Mouse (Mus musculus) neutrophil, adult 83 days (primary cell): ENCODE measurements around the gene Wdr53. TPM values are rescaled to one million over a fixed set of nuclear protein-coding genes. Genes with fewer than 3 reads are reported as not detected.

Experiments
- total RNA-seq, 2 experiments: library from RNA; stranded (reverse); gene quantifications; one replicate each; pipeline ENCODE4 v1.2.4; 2023

The Wdr53 gene
- total RNA-seq, result 10 to 100 TPM in 1 of 2 experiments, 1 to 10 TPM in 1; 7.7 to 10.3 TPM

DNA sequence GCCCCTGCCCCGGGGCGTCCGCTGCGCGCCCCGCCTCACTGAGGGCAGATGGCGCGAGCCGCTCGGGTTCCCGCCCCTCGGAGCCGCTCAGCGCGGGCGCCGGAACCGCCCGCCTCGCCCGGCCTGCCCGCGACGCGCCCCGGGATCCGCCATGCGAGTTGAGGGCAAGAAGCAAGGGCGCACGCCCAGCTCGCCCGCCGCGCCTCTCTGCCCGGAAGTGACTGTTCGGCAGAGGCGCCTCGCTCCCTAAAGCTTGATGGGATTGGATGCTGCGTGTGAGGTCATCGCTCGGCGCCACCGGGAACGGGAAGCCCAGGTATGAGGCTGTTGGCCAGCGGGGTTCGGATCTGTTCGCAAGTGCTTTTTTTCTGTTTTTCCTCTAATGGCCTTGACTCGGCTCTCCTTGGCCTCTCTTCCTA, at the start of gene Wdr53, which contains the start of gene Fbxo45:
TSS of gene Wdr53 (plus strand) at position 276 of the 419 bp plus-strand sequence.
TSS of gene Fbxo45 (minus strand) at position 207 of the 419 bp plus-strand sequence.

DNA sequence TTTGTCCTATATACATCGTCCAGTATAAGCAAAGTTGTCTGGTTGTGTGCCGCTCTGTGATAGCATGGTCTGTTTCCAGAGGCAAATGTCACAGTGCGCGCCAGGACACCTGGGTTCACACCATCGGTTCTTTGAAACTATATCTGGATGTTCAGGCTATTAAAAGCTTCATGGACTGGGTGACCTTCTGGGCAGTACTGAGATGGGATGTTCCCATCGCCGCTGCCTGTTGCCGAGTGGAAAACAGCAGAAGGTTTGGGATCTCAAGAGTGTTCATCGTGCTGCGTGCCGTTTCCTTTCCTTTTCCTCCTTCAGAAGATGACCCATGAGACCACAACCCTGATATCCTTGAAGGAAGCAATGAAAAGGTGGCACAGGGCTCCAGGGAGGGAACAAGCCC, 24.3 kb downstream of the Wdr53 start, which contains the start of gene Smco1:
TSS of gene Smco1 (plus strand) at position 178 of the 400 bp plus-strand sequence.

DNA sequence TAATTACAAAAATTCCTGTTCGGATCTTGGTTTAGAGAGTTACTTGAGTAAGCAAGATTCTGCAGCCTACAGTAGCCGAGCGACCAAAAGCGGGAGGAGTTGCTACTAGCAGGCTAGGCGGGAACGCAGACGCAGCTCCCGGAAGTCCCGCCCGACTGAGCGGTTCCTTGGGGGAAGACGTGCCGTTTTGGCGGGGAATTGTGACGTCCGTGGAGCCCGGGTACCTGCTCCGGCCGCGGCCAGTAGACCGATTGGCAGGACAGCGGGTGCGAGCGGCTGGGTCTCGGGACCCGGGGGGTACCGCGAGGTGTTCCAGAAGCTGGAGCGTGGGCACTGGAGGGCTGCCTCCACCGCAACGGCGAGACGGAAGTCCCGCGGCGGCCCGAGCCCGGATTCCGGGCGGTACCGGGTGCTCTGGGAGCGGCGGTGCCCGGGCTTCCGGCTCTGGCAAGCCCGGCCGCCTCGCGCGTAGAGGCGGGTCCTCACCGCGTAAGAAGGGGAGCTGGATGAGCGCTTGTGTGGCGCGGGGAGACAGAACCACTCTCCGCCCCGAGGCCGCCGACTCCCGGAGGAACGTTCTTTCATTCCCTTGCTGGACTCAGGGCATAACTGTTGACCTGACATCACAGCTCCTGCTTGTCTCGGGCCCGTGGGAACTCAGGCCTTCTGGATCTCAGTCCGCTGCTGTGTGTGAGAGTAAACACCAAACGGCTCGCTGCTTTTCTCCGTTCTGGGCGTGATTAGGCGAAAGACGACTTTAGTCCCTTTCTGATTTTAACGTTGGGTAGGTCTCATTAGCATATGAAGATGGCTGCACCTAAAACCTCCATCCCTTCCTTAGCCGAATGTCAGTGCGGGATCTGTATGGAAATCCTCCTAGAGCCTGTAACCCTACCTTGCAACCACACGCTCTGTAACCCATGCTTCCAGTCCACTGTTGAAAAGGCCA, 30.6 kb downstream of the Wdr53 start, which contains the start of gene Rnf168:
TSS of gene Rnf168 (plus strand) at position 152 of the 949 bp plus-strand sequence.

Other genes with a start within 250 kb of the Wdr53 start
- gene Senp5, start 243.9 kb upstream of the Wdr53 start, total RNA-seq, result 10 to 100 TPM; 11.7 to 12.0 TPM
- 100 to 1,000 TPM; 100 to 108 TPM for gene Pak2, start 167.9 kb upstream of the Wdr53 start, total RNA-seq
- gene Pigx, start 147.5 kb upstream of the Wdr53 start, total RNA-seq, result 10 to 100 TPM; 39.5 to 43.8 TPM
- gene Cep19, start 147.4 kb upstream of the Wdr53 start, total RNA-seq, result 10 to 100 TPM; 32.0 to 36.1 TPM
- gene Nrros, start 81.6 kb upstream of the Wdr53 start, total RNA-seq, result 100 to 1,000 TPM; 115 to 137 TPM
- 1 to 10 TPM; 3.9 to 4.9 TPM for gene Bex6, start 67.4 kb upstream of the Wdr53 start, total RNA-seq
- 1 to 10 TPM; 9.6 to 9.8 TPM for gene Fbxo45, start 69 bp upstream of the Wdr53 start, total RNA-seq
- gene Smco1, start 24.2 kb downstream of the Wdr53 start, total RNA-seq, result under 1 TPM in 1 of 2 experiments, not detected in 1; 0.33 TPM
- 10 to 100 TPM; 15.5 to 18.7 TPM for gene Rnf168, start 30.2 kb downstream of the Wdr53 start, total RNA-seq
- 10 to 100 TPM; 41.1 to 51.5 TPM for gene Ubxn7, start 85.0 kb downstream of the Wdr53 start, total RNA-seq
- gene Tm4sf19, start 153.3 kb downstream of the Wdr53 start, total RNA-seq, result not detected
- gene Tctex1d2, start 172.5 kb downstream of the Wdr53 start, total RNA-seq, result 10 to 100 TPM; 18.8 to 19.8 TPM
- 100 to 1,000 TPM in 1 of 2 experiments, 10 to 100 TPM in 1; 95.6 to 106 TPM for gene Pcyt1a, start 183.7 kb downstream of the Wdr53 start, total RNA-seq
- gene Slc51a, start 240.7 kb downstream of the Wdr53 start, total RNA-seq, result not detected
- gene Zdhhc19, start 249.0 kb downstream of the Wdr53 start, total RNA-seq, result not detected